Mouse (Mus musculus): ENCODE results near the gene Adamts2.

The Adamts2 gene

GRCm38 (mm10) chr11:50623806-50624205 is 21.9 kb downstream of the Adamts2 start:
- in situ Hi-C loops (cut with MboI, MseI): no loop called here

GRCm38 (mm10) chr11:50624239-50624638 is 22.4 kb downstream of the Adamts2 start:
- in situ Hi-C loops (cut with MboI, MseI): no loop called here

GRCm38 (mm10) chr11:50624720-50625119 is 22.8 kb downstream of the Adamts2 start:
- in situ Hi-C loops (cut with MboI, MseI): no loop called here

- in situ Hi-C loops (cut with MboI, MseI): no loop called here
Observed at GRCm38 (mm10) chr11:50628915-50629314, 27.0 kb downstream of the Adamts2 start.

DNA sequence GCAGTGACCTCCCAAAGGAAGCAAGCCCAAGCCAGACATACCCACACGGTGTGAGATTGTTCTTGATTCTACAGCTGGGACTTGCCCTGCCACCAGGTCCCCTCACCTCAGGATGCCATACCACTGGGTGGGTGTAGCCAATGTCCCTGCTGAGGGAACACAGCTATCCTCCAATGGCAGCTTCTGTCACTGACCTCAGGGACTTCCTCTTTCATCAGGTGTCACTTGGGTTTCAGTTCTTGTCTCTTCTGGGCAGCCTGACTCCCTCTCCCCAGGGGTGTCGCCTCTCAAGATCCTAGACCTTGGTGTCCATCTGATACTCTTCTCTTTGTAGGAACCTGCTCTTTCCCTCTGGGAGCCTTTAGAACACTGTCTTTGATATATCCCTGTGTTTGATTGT is 28.6 kb downstream of the Adamts2 start:
- in situ Hi-C loops (cut with MboI, MseI): loop anchor here (5.0 kb wide), 1 partner anchor 43 kb away; no protein-coding TSS in a partner anchor

DNA sequence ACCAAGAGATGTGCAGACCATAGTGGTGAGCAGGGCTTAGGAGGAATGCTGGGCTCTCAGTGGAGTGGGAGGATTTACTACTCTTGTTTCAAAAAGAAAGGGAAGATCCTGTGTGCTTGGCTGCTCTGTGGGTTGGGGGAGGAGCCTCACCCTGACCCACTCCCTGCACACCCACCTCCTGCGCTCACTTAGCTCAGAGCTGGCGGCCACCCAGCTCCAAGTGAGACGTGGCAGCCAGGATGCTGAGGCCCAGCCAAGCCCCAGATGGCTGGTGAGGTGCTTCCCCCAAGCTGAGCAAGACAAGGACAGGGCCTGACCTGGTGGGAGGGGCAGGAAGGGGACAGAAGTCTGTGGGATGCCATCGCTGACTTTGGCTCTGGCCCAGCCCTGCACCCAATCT is 30.4 kb downstream of the Adamts2 start:
- in situ Hi-C loops (cut with MboI, MseI): loop anchor here (5.0 kb wide), 1 partner anchor 45 kb away; no protein-coding TSS in a partner anchor

GRCm38 (mm10) chr11:50635051-50635590 is 33.2 kb downstream of the Adamts2 start:
- in situ Hi-C loops (cut with MboI, MseI): no loop called here

GRCm38 (mm10) chr11:50637026-50637425 is 35.1 kb downstream of the Adamts2 start:
- in situ Hi-C loops (cut with MboI, MseI): no loop called here

DNA sequence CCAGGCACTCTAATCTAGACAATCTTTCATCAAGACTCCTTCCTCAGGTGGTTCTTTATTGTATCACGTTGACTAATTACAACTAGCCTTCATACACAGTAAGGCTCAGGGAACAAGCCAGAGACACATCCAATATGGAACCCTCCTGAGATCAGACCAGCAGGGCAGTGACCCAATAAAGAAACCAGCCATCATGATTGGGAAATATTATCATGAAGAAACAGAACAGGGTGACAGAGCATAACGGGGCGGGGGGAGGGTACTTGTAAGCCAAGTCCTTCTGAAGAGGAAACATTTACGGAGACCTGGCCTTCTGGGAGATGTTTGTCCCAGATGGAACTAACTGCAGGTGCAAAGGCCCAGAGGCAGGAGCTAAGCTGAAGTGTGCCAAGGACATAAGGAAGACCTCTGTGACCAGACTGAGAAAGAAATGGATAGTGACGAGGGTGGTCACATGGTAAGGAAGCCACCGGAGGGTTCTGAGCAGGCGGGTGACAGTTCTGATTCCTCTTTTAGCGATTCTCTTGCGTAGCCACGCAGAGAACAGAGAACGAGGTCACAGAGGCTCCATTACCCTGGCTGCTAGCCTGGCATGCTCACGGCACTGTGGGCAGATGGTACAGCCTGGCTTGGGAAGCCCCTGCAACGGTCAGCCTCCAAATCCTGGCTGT is 36.4 kb downstream of the Adamts2 start:
- in situ Hi-C loops (cut with MboI, MseI): no loop called here

- in situ Hi-C loops (cut with MboI, MseI): no loop called here
Observed at GRCm38 (mm10) chr11:50638868-50639220, 37.0 kb downstream of the Adamts2 start.

DNA sequence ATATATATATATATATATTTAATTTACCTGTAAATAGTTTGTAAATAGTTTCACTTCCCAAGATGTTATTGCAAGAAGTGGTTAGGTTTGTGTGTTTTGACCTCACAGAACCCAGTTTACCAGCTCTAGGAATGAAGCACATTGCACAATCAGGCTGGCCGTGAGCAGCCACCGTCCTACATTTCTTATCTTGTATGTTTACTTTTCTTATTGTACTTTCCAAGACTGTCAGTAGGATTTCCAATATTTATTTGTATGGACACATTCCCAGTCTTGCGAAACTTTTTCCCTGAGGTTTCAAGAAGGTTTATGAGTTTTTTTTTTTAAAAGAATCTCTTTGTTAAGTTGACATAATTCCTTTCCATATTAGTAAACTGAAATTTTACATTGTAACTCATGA is 40.7 kb downstream of the Adamts2 start:
- in situ Hi-C loops (cut with MboI, MseI): no loop called here

DNA sequence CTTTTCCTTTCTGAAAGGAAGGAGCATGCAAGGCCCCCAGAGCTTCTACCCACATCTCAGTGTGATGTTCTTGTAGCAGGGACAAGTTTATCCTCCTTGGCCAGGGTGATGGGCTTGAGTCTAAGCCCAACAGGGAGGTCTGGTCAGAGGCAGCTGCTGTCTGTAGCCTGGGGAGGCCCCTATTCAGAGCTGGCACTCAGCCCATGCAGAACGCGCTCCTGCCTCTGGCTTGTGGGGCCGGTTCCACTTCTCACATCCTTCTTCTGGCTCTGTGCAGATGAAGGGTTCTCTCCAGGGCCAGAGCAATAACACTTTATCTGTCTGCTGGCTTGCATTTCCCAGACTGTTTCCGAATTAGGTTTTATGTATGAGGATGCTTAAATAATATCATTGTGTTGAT is 44.3 kb downstream of the Adamts2 start:
- in situ Hi-C loops (cut with MboI, MseI): no loop called here

DNA sequence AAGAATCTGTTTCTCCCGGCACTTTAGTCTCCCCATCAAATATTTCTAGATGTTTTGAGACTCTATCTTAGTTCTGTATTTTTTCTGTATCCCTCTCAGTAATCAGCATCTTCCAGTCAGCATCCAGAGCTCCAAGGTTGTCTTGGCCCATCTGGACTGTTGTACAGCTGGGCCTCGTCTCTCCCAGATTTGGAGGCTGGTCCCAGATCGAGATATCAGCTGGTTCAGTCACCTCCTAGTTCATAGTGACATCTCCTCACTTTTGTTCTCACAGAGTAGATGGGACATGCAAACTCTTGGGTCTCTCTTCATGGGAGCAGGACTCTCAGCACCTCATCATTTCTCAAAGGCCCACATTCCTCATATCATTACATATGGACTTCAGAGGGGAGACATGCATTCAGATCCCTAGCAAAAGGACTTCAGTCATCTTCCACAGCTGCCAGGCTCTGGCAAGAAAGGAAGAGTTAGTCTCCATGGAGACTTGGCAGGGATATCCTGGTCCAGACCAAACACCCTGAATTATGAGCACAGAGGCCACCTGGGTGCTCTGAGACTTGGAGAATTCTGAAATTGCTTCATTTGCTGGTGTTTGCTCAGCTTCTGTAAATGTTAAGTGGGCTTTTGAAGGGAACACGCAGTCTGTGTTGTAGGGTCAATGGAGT is 46.4 kb downstream of the Adamts2 start:
- in situ Hi-C loops (cut with MboI, MseI): no loop called here

DNA sequence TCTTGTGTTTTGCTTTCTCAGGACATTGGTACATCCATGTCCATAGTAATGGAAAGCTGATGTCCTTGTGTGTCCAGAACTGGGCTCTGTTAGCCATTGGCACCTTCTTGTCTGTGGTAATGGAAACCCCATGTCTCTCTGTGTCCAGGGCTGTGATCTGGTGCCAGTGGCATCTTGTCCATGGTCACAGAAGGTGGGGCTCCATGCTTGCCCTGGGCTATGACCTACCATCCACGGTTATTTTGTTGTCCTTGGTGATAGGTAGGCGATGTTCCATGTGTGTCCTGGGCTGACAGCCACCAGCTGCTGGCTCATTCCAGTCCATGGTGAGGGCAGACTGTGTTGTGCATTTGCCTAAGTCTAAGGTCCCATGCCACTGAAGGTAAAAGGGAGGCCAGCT is 48.2 kb downstream of the Adamts2 start:
- in situ Hi-C loops (cut with MboI, MseI): loop anchor here (25.0 kb wide), 1 partner anchor 1513 kb away; the partner anchor contains the start of gene Olfr1395

DNA sequence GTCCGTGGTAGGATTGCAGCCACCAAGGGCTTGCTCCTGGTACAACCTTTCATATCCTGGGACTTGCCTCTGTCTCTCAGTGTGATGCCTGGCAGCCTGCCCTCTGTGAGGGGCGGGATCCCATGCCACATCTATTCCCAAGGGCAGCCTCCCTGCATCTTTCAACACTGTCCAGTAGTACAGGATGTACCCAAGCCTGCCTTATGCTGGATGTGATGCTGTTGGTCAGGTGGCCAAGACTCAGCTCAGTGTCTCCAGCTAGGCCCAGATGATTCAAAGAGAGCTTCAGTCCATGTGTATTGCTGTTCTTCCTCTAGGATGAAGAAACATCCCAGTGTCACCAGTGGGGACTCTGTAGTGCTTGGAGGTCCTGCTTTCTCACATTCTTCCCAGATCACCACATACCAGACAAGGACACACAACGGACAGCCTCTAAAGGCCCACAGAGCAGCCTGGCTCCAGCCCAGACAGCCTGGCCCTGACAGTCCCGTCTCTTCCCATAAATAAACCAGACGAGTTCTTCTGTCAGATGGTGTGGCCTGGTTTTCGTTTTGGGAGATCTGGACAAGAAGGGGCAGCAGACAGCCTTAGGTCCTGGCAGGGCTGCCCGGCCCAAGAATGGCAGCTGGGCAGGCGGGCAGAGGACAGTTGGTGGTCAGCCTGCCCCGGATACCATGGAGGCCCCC is 52.0 kb downstream of the Adamts2 start:
- in situ Hi-C loops (cut with MboI, MseI): loop anchor here (25.0 kb wide), 1 partner anchor 1517 kb away; the partner anchor contains the start of gene Olfr1395

- in situ Hi-C loops (cut with MboI, MseI): loop anchor here (25.0 kb wide), 1 partner anchor 1522 kb away; the partner anchor contains the start of gene Olfr1395
Observed at GRCm38 (mm10) chr11:50658826-50659225, 56.9 kb downstream of the Adamts2 start.

GRCm38 (mm10) chr11:50662176-50662575 is 60.3 kb downstream of the Adamts2 start:
- in situ Hi-C loops (cut with MboI, MseI): loop anchor here (25.0 kb wide), 1 partner anchor 1525 kb away; the partner anchor contains the start of gene Olfr1395

DNA sequence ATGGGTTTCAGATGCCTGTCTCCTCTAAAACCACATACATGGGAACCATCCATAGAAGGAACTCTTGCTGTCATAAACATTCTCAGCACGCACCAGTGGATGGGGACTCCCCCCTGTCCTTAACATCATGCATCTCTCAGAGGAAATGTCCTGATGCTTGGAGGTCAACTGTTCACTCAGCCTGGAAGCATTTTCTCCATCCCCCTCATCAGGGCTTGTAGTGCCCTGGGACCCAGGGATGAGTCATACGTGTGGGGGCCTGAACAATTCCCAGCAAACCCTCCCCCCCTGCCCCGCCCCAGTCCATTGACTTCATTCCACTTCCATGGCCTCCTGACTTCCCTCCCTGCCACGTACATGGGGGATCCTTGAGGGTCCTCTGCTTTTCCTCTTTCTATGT is 62.9 kb downstream of the Adamts2 start:
- in situ Hi-C loops (cut with MboI, MseI): loop anchor here (25.0 kb wide), 1 partner anchor 1528 kb away; the partner anchor contains the start of gene Olfr1395

- in situ Hi-C loops (cut with MboI, MseI): loop anchor here (25.0 kb wide), 1 partner anchor 1532 kb away; the partner anchor contains the start of gene Olfr1395
Observed at GRCm38 (mm10) chr11:50669542-50670362, 67.9 kb downstream of the Adamts2 start.

DNA sequence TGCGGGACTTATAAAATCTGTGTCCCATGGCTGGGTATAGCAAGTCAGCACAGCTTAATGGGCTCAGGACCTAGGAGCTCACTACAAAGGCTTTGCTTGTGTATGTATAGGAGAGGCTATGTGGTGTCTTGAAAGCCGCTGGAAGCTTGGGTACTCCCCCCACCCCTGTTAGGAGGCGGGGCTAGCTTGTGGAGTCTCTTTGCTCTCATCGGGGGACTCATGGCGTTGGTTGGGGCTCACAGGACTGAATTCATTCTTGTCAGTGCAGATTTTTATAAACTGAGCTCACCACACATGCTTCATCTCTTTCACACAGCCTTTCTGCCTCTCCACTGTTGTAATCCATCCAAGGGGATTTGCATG is 68.5 kb downstream of the Adamts2 start:
- in situ Hi-C loops (cut with MboI, MseI): loop anchor here (25.0 kb wide), 1 partner anchor 1533 kb away; the partner anchor contains the start of gene Olfr1395

GRCm38 (mm10) chr11:50670881-50671280 is 69.0 kb downstream of the Adamts2 start:
- in situ Hi-C loops (cut with MboI, MseI): loop anchor here (25.0 kb wide), 1 partner anchor 1534 kb away; the partner anchor contains the start of gene Olfr1395

All from T-helper 1 cell (primary cell).